Mouse (Mus musculus) lung, postnatal 0 days (tissue): ENCODE data around the gene Lce1h. TPM values are rescaled to one million over a fixed set of nuclear protein-coding genes. Genes with fewer than 3 reads are reported as not detected.

Experiments used
- ATAC-seq: fragments of 200-750 bp; cut with Nextera tagmentation; 2 replicates; pipeline ENCODE4 v1.8.0; 2017; ENCODE audit warnings: moderate library complexity
- DNase-seq: peaks from one replicate; pipeline ENCODE4 v3.0.0-alpha.2; 2016; ENCODE audit warnings: low spot score
- H3K27ac ChIP-seq: fragments of 300-500 bp; sonication (generic); 2 replicates; pipeline ENCODE4 v1.5.1; 2014; ENCODE audit warnings: antibody characterized with exemption, mild to moderate bottlenecking, low read length, mixed read lengths
- H3K27me3 ChIP-seq: fragments of 300-500 bp; sonication (generic); replicated peaks from 2 replicates; pipeline ENCODE4 v1.6.1; 2014; ENCODE audit warnings: low read length, mixed read lengths; ENCODE audit not compliant: insufficient read depth
- H3K36me3 ChIP-seq: fragments of 300-500 bp; sonication (generic); 2 replicates; pipeline ENCODE4 v1.6.1; 2014; ENCODE audit warnings: low read length, mixed read lengths; ENCODE audit not compliant: insufficient read depth
- H3K4me1 ChIP-seq: fragments of 300-500 bp; sonication (generic); 2 replicates; pipeline ENCODE4 v1.6.1; 2014; ENCODE audit warnings: antibody characterized with exemption, low read depth, low read length, mixed read lengths; ENCODE audit not compliant: insufficient read depth
- H3K4me2 ChIP-seq: fragments of 300-500 bp; sonication (generic); replicated peaks from 2 replicates; pipeline ENCODE4 v1.6.1; 2014; ENCODE audit warnings: low read depth, mild to moderate bottlenecking, low read length, moderate library complexity, mixed read lengths
- H3K4me3 ChIP-seq: fragments of 300-500 bp; sonication (generic); 2 replicates; pipeline ENCODE4 v1.5.1; 2014; ENCODE audit warnings: low read depth, low read length
- H3K9ac ChIP-seq: fragments of 300-500 bp; sonication (generic); replicated peaks from 2 replicates; pipeline ENCODE4 v1.6.1; 2014; ENCODE audit warnings: low read depth, mild to moderate bottlenecking
- H3K9me3 ChIP-seq: fragments of 300-500 bp; sonication (generic); 2 replicates; pipeline ENCODE4 v1.6.1; 2016; ENCODE audit warnings: low read length, mixed read lengths
- CTCF ChIP-seq: IDR thresholded peaks from 2 replicates; pipeline ENCODE4 v1.5.1; 2016; ENCODE audit warnings: antibody characterized with exemption, mild to moderate bottlenecking
- EP300 ChIP-seq: IDR thresholded peaks from 2 replicates; pipeline ENCODE4 v1.6.1; 2016; ENCODE audit warnings: antibody characterized with exemption, mild to moderate bottlenecking, control low read depth
- WGBS: fragments of 180-500 bp; shearing (Covaris S2); extraction: QIAGEN DNeasy Blood & Tissue Kit; methylation state at CpG from one replicate; pipeline ENCODE4 v1.1.7; 2014; 5-methylcytosine and 5-hydroxymethylcytosine counted together
- polyA plus RNA-seq: library from polyadenylated mRNA; unstranded; fragments of >200 nt; fragmentation: Nextera tagmentation; extraction: Ambion mirVana; gene quantifications from 2 replicates; pipeline ENCODE4 v1.2.1, GENCODE M21; 2015

Lce1h gene
- not detected in 2 replicates for polyA plus RNA-seq

DNA sequence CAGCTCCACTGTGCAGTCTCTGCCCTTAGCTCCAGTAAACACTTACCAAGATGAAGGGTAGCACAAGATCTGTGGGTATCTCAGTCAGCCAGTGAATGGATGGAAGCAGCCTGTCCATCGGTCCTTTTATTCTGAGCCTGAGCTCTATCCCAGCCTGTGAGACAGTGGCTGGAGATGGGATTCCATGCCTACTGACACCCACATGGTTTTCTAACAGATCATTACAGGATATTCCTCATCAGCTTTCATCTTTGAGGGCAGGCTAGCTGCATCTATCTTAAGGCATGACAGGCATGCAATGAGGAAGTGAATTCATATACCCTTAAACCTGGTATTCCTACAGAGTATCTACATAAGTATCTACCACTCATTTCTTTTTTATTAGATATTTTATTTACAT, at the start of gene Lce1h:
TSS of gene Lce1h (minus strand) at position 101 of the 400 bp plus-strand sequence.
- Histone ChIP-seq H3K9me3 (no peaks in the 10 kb centered on the region), H3K36me3 (no peaks in the 10 kb centered on the region), H3K4me3 (no peak within 1 kb of the TSS), H3K4me1 (no peaks in the 10 kb centered on the region), H3K9ac (no peak within 1 kb of the TSS), H3K27me3 (no peaks in the 10 kb centered on the region), H3K4me2 (no peak within 1 kb of the TSS), H3K27ac (no peak within 1 kb of the TSS)
- ATAC-seq (no peak), DNase-seq (no peak)
- WGBS, result 74% methylated on average over 1 of the region's 1 CpGs
- TF ChIP-seq EP300 (no peak), CTCF (no peak)

DNA sequence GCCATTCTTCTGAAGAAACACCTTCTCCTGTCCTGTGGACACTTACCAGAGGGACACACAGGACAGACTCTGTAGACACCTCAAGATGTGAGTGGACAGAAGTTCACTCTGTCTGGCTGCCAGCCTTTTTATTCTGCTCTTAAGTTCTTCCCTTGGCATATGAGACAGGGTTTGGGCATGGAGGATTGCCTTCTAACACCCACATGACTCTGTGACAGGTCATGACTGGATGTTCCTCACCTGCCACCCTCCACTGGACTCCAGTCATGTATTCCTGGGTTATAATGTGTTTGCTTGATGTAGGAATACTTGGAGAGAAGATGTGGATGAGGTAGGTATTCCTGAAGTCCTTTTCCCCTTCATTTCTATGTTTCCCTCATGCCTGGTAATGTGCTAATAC, 42.9 kb upstream of the Lce1h start, which contains the start of gene Lce1k:
TSS of gene Lce1k (minus strand) at position 101 of the 400 bp plus-strand sequence.
- no peak for TF ChIP-seq EP300
- no peak for TF ChIP-seq CTCF
- no peaks in the 10 kb centered on the region for H3K9me3 ChIP-seq
- H3K27ac ChIP-seq, result no peak within 1 kb of the TSS
- H3K9ac ChIP-seq, result no peak within 1 kb of the TSS
- no peak for ATAC-seq
- no peaks in the 10 kb centered on the region for H3K4me1 ChIP-seq
- H3K4me2 ChIP-seq, result no peak within 1 kb of the TSS
- H3K27me3 ChIP-seq, result no peaks in the 10 kb centered on the region
- H3K36me3 ChIP-seq, result no peaks in the 10 kb centered on the region
- H3K4me3 ChIP-seq, result no peak within 1 kb of the TSS
- DNase-seq, result no peak

DNA sequence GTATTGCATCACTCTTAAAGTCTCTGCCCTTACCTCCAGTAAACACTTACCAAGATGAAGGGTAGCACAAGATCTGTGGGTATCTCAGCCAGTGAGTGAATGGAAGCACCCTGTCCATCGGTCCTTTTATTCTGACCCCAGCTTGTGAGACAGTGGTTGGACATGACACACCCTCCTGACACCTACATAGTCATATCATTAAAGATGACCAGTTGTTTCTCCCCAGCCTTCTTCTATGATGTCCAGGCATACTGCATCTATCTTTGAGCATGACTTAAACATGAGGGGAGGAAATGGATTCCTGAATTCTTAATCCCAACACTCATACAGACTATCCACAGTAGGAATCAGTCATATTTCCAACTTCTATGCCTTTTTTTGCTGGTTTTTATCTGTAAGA, 25.5 kb upstream of the Lce1h start, which contains the start of gene Lce1j:
TSS of gene Lce1j (minus strand) at position 101 of the 400 bp plus-strand sequence.
- 69% methylated on average over 1 of the region's 1 CpGs for WGBS
- H3K9ac ChIP-seq, result no peak within 1 kb of the TSS
- ATAC-seq (no peak), DNase-seq (no peak)
- no peaks in the 10 kb centered on the region for H3K4me1 ChIP-seq
- H3K4me3 ChIP-seq, result no peak within 1 kb of the TSS
- H3K9me3 ChIP-seq, result no peaks in the 10 kb centered on the region
- H3K36me3 ChIP-seq, result no peaks in the 10 kb centered on the region
- TF ChIP-seq CTCF (no peak), EP300 (no peak)
- no peak within 1 kb of the TSS for H3K4me2 ChIP-seq
- H3K27ac ChIP-seq, result no peak within 1 kb of the TSS
- H3K27me3 ChIP-seq, result no peaks in the 10 kb centered on the region

DNA sequence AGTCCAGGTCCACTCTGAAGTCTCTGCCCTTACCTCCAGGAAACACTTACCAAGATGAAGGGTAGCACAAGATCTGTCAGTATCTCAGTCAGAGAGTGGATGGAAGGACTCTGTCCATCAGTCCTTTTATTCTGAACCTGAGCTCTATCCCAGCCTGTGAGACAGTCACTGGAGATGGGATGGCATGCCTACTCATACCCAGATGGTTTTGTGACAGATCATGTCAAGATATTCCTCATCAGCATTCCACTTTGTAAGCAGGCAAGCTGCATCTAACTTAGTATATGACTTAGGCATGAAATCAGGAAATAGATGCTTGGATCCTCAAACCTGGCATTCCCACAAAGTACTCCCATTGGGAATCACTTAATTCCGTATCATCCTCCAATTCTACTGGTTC, 13.9 kb upstream of the Lce1h start, which contains the start of gene Lce1i:
TSS of gene Lce1i (minus strand) at position 101 of the 400 bp plus-strand sequence.
- Histone ChIP-seq H3K9me3 (no peaks in the 10 kb centered on the region), H3K36me3 (no peaks in the 10 kb centered on the region), H3K4me3 (no peak within 1 kb of the TSS), H3K9ac (no peak within 1 kb of the TSS), H3K27me3 (no peaks in the 10 kb centered on the region), H3K4me1 (no peaks in the 10 kb centered on the region), H3K27ac (no peak within 1 kb of the TSS), H3K4me2 (no peak within 1 kb of the TSS)
- DNase-seq (no peak), ATAC-seq (no peak)
- 73% methylated on average over 1 of the region's 1 CpGs for WGBS
- no peak for TF ChIP-seq CTCF
- no peak for TF ChIP-seq EP300

DNA sequence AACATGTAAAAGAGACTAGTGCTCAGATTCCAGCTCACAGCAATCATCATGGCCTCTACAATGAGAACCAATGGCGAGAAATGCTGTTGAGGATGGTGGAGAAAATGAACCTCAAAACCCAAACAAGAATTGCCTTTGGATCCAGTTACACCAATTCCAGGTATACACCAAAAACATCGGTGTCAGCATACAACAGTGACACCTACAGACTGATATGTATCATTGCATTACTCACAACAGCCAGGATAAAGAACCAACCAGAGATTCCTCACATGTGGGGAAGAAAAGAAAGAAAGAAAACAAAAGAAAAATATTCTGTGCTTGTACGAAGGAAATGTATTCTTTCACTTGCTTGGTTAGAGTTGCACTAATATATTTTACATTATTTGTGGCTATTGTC, 6.7 kb upstream of the Lce1h start:
- no peak overlapping the region for H3K9ac ChIP-seq

DNA sequence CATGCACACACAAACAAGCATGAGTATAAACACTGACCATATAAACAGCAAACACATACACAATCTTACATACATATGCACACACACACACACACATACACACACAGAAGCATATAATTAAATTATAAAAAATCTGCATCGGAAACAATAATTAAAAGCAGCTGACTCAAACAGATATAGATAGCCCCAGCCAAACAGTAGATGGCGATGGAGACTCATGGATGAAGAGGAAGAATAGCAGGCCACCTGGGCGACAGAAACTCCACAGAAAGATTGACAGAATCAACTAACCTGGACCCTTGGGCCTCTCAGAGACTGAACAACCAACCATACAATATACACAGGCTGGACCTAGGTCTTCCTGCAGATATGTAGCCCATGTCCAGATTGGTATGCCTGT, 11.7 kb downstream of the Lce1h start:
- DNase-seq (no peak), ATAC-seq (no peak)
- Histone ChIP-seq H3K4me1 (no peaks in the 10 kb centered on the region), H3K36me3 (no peaks in the 10 kb centered on the region), H3K9me3 (no peaks in the 10 kb centered on the region), H3K9ac (no peak overlapping the region), H3K4me3 (no peak overlapping the region), H3K4me2 (no peak overlapping the region), H3K27me3 (no peaks in the 10 kb centered on the region), H3K27ac (no peak overlapping the region)
- 34% methylated on average over 3 of the region's 3 CpGs for WGBS
- no peak for TF ChIP-seq CTCF
- TF ChIP-seq EP300, result no peak

More for the DNA sequence above, 6.7 kb upstream of the Lce1h start:
- Histone ChIP-seq H3K27ac (no peak overlapping the region), H3K4me2 (no peak overlapping the region), H3K9me3 (no peaks in the 10 kb centered on the region), H3K27me3 (no peaks in the 10 kb centered on the region), H3K4me1 (no peaks in the 10 kb centered on the region), H3K4me3 (no peak overlapping the region), H3K36me3 (no peaks in the 10 kb centered on the region)
- TF ChIP-seq CTCF (peak; percentile 61), EP300 (no peak)
- DNase-seq (peak; percentile 8), ATAC-seq (no peak)
- WGBS, result 11% methylated on average over 3 of the region's 3 CpGs

DNA sequence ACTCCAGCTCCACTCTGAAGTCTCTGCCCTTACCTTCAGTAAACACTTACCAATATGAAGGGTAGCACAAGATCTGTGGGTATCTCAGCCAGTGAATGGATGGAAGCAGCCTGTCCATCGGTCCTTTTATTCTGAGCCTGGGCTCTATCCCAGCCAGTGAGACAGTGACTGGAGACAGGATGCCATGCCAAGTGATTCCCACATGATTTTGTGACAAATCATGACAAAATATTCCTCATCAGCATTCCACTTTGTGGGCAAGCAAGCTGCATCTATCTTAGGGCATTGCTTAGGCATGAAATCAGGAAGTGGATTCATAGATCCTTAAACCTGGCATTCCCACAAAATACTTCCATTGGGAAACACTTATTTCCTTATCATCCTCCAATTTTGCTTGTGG, 12.6 kb downstream of the Lce1h start, which contains the start of gene Lce1g:
TSS of gene Lce1g (minus strand) at position 101 of the 400 bp plus-strand sequence.
- DNase-seq (no peak), ATAC-seq (no peak)
- H3K27me3 ChIP-seq, result no peaks in the 10 kb centered on the region
- no peak within 1 kb of the TSS for H3K9ac ChIP-seq
- no peak within 1 kb of the TSS for H3K4me2 ChIP-seq
- H3K4me1 ChIP-seq, result no peaks in the 10 kb centered on the region
- H3K36me3 ChIP-seq, result no peaks in the 10 kb centered on the region
- H3K4me3 ChIP-seq, result no peak within 1 kb of the TSS
- 65% methylated on average over 1 of the region's 1 CpGs for WGBS
- no peaks in the 10 kb centered on the region for H3K9me3 ChIP-seq
- H3K27ac ChIP-seq, result no peak within 1 kb of the TSS
- no peak for TF ChIP-seq EP300
- TF ChIP-seq CTCF, result no peak
